Mouse (Mus musculus) hindbrain, embryonic 13.5 days (tissue): ENCODE measurements at regions not wholly inside any gene's neighbourhood (a gene's known extent, or its start where the extent isn't known, plus 50 kb on each side); places are given as distances from the start of the nearest gene placed in this dataset.
"Not testable (repeated sequence)": the region's sequence is repeated elsewhere in the genome, so short reads cannot be mapped to it uniquely, and the experiment has no call there.

Source experiments
- ATAC-seq: fragments of 200-750 bp; cut with Nextera tagmentation; 2 replicates; pipeline ENCODE4 v1.8.0; 2017; ENCODE audit warnings: moderate TSS enrichment; ENCODE audit not compliant: low FRiP score
- H3K27ac ChIP-seq: fragments of 300-500 bp; sonication (generic); 2 replicates; pipeline ENCODE4 v1.5.1; 2015; ENCODE audit warnings: inconsistent platforms, mild to moderate bottlenecking, moderate library complexity
- H3K27me3 ChIP-seq: fragments of 300-500 bp; sonication (generic); 2 replicates; pipeline ENCODE4 v1.6.1; 2015; ENCODE audit warnings: mild to moderate bottlenecking, inconsistent platforms
- H3K36me3 ChIP-seq: fragments of 300-500 bp; sonication (generic); 2 replicates; pipeline ENCODE4 v1.6.1; 2015; ENCODE audit warnings: mild to moderate bottlenecking, inconsistent platforms
- H3K4me1 ChIP-seq: fragments of 300-500 bp; sonication (generic); replicated peaks from 2 replicates; pipeline ENCODE4 v1.6.1; 2015; ENCODE audit warnings: inconsistent platforms
- H3K4me2 ChIP-seq: fragments of 300-500 bp; sonication (generic); 2 replicates; pipeline ENCODE4 v1.6.1; 2015; ENCODE audit warnings: inconsistent platforms, mild to moderate bottlenecking, moderate library complexity
- H3K4me3 ChIP-seq: fragments of 300-500 bp; sonication (generic); 2 replicates; pipeline ENCODE4 v1.5.1; 2015; ENCODE audit warnings: mild to moderate bottlenecking, inconsistent platforms
- H3K9ac ChIP-seq: fragments of 300-500 bp; sonication (generic); 2 replicates; pipeline ENCODE4 v1.6.1; 2015; ENCODE audit warnings: mild to moderate bottlenecking, inconsistent platforms
- H3K9me3 ChIP-seq: fragments of 300-500 bp; sonication (generic); 2 replicates; pipeline ENCODE4 v1.6.1; 2016; ENCODE audit warnings: inconsistent platforms
- WGBS: fragments of 180-500 bp; shearing (Covaris S2); methylation state at CpG from one replicate; pipeline ENCODE4 v1.1.7; 2015; 5-methylcytosine and 5-hydroxymethylcytosine counted together

DNA sequence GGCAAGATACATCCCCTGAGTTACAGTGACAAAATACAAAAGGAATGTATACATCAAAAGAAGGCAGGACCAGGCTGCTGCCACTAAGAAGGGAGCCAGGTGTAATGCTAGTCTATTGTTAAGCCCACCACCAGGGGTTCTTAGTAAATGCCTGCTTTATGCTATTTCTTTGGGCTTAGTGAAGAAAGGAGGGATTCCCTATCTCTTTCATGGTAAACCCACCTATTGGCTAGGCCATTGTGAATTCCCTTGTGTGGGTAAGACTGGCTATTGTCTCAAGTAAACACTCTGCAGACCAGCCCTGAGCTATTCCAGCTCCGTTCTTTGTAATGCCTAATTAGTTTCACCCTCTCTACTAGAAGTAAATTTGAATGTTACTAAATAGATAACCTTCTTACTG is 716.6 kb upstream of the 1700015G11Rik start:
- WGBS: 23% methylated on average over 1 of the region's 1 CpGs
- not testable (repeated sequence) for H3K9ac ChIP-seq

DNA sequence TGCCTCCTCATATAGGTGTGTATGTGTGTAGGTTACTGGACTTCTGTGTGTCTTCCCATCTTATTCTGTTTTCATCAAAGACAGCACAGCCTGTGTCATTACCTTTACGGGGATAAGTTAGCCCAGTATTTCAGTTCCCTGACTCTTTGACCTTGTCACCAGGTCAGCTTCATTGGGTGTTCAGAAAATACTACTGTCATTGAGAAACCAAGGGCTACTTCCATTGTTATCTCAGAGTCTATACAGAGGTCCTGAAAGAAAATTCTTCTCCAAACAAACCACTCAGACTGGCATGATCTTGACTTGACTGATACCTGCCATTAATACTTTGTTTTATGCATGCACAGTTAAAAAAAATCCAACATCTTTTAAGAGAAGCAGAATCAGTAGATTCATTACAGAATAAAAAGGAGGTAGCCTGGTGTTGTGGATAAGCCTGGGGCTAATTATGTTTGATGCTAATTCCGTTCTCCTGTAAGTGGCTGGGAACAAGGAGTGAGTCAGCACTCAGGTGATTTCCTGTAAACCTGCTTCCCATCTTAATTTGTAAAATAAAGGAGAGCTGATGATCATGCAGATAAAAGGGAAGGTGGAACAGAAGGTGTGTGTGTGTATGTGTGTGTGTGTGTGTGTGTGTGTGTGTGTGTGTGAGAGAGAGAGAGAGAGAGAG is 710.8 kb upstream of the 1700015G11Rik start:
- WGBS: 81% methylated on average over 2 of the region's 2 CpGs

More for the DNA sequence above, 716.6 kb upstream of the 1700015G11Rik start:
- not testable (repeated sequence) for H3K36me3 ChIP-seq, ATAC-seq, H3K4me2 ChIP-seq, H3K4me3 ChIP-seq, H3K27ac ChIP-seq, H3K9me3 ChIP-seq, H3K4me1 ChIP-seq, H3K27me3 ChIP-seq

DNA sequence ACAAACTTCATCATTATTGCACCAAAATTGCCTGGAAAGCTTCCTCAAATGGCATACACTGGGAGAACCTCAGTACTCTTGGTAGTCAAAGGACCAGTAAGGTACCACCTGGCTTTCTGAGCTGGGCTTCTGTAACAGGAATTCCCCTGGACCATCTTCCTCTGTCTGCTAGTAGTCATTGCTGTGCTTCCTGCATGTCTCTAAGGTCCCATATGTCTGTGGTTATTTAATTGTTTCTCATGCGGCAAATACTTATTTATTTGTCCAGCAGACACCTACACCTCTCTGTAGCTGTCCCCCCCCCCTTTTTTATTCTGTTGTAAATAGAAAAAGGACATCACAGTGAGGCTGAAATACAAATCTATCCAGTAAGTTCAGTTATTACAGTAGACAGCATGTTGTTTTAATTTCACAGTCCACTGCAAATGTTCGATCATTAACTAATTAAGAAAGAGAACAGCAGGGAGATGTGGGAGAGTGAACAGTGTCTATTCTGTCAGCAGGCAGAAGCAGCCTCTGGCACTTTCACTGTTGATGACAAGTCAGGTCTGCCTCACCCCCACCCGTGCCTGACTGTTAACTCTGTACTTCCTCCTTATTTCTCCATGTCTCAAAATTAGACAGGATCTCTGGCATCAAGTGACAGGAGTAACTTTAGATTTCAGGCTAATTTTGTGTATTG is 687.1 kb upstream of the 1700015G11Rik start:
- 54% methylated on average over 3 of the region's 3 CpGs for WGBS
- H3K36me3 ChIP-seq: no peaks in the 10 kb centered on the region
- 0 out of 2 replicates have a peak, but pooled peaks cover 4% of the 10 kb centered on the region for H3K4me1 ChIP-seq
- H3K9ac ChIP-seq: no peak overlapping the region
- no peaks in the 10 kb centered on the region for H3K27me3 ChIP-seq
- H3K4me3 ChIP-seq: no peak overlapping the region
- H3K9me3 ChIP-seq: no peaks in the 10 kb centered on the region
- peak; percentile 84 for ATAC-seq
- no peak overlapping the region for H3K4me2 ChIP-seq
- H3K27ac ChIP-seq: no peak overlapping the region

More for the DNA sequence above, 710.8 kb upstream of the 1700015G11Rik start:
- Histone ChIP-seq H3K27me3 (no peaks in the 10 kb centered on the region), H3K9me3 (no peaks in the 10 kb centered on the region), H3K9ac (no peak overlapping the region), H3K4me3 (no peak overlapping the region), H3K27ac (no peak overlapping the region), H3K4me1 (no peaks in the 10 kb centered on the region), H3K36me3 (no peaks in the 10 kb centered on the region), H3K4me2 (no peak overlapping the region)
- no peak for ATAC-seq

DNA sequence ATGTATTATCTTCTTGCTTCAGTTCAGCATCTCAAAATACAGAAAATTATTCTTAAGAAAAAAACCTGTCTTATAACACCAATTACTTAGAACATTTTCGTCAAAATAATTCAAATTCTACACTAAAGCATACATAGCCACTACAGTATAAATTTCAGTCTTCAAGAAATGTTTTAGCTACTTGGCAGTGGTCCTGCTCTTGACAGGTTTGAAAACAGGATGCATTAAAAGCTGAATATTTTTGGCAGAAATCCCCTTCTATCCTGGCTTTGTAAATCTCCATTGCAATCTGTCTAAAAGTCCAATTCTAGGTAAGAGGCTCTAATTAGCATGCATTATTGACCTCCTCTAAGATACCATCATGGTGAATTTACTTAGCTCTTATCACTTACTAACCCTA is 652.8 kb upstream of the 1700015G11Rik start:
- ATAC-seq: no peak
- H3K9ac ChIP-seq: no peak overlapping the region
- H3K9me3 ChIP-seq: no peaks in the 10 kb centered on the region
- no peaks in the 10 kb centered on the region for H3K36me3 ChIP-seq
- H3K4me3 ChIP-seq: no peak overlapping the region
- H3K27me3 ChIP-seq: no peaks in the 10 kb centered on the region
- H3K27ac ChIP-seq: no peak overlapping the region
- no peak overlapping the region for H3K4me2 ChIP-seq
- H3K4me1 ChIP-seq: no peaks in the 10 kb centered on the region
- 86% methylated on average over 1 of the region's 1 CpGs for WGBS
